Mouse (Mus musculus): Measurements from ENCODE around the gene Ttyh1. TPM values are rescaled to one million over a fixed set of nuclear protein-coding genes. Genes with fewer than 3 reads are reported as not detected.

Ttyh1 gene
- polyA plus RNA-seq, 1 experiment from 2014 or later, result 1.3 TPM

DNA sequence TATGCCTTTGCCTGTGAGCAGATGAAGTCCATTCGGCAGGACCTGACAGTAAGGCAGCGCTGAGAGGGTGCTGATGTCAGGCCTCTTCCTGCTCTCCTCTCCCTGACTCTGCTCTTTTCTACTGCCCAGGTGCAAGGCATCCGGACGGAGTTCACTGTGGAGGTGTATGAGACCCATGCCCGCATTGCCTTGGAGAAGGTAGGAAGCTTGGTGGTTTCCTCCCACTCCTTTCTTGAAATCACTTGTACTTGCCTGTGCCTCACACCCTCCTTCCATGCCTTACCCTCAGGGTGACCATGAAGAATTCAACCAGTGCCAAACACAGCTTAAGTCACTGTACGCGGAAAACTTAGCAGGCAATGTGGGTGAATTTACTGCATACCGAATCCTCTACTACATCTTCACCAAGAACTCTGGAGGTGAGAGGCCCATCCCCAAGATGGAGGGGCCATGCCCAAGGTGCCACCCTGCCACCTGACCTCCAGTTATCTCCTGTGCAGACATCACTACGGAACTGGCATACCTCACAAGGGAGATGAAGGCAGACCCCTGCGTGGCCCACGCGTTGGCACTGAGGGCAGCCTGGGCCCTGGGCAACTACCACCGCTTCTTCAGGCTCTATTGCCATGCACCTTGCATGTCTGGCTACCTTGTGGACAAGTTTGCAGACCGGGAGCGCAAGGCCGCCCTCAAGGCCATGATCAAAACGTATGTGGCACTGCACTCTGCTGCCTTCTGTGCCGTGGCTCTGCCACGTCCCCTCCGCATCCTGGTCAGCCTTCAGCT lies 25.8 kb downstream of the Ttyh1 start:
- peaks cover 8% of the 10 kb centered on the region for H3K4me1 ChIP-seq (ENCODE audit: control insufficient read depth, insufficient read depth, low read length)
- H3K4me3 ChIP-seq (ENCODE audit: low read length), result no peak overlapping the region
- H3K27me3 ChIP-seq (ENCODE audit: control insufficient read depth, insufficient read depth, low read length), result no peaks in the 10 kb centered on the region
- no peak overlapping the region for H3K9ac ChIP-seq (ENCODE audit: low read length)
- ATAC-seq (replicated peaks; ENCODE audit: extremely low read depth, insufficient read depth, low FRiP score), result no peak
- H3K9me3 ChIP-seq (replicated peaks; ENCODE audit: control insufficient read depth, low read length), result no peaks in the 10 kb centered on the region
- H3K36me3 ChIP-seq (ENCODE audit: control insufficient read depth, insufficient read depth), result peaks cover 74% of the 10 kb centered on the region
- 94% methylated on average over 20 of the region's 20 CpGs for WGBS
- H3K4me2 ChIP-seq (ENCODE audit: low read depth, low read length), result no peak overlapping the region
- H3K27ac ChIP-seq (ENCODE audit: low read length), result no peak overlapping the region

DNA sequence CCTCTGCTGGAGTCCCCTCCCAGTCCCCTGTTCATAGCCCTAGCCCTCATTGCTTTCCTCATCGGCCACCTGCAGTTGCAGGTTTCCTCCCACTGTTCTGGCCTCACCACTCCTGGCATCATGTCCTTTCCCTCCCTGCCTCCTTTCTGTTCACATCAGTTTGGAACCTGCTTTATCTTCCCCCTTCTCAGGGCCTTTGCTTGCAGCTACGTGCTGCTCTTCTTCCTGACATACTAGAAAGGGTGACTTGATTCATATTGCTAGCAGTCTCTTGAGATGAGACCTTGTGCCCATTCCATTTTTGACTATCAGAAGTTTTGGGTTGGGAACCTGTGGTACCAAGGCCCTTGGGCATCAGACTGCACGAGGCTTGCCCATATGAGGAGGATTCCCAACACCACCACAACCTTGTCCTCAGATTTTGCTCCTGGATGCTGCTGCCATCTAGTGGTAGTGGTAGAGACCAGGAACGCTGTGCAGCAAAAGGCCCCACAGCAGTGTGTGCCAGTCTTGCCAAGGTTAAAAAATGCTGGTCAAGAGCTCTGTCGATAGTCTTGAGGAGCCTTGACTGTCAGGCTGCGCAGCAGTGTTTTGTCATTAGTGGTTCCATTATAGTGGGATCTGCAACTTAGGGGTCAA lies 26.5 kb downstream of the Ttyh1 start:
- no peaks in the 10 kb centered on the region for H3K9me3 ChIP-seq (replicated peaks; ENCODE audit: control insufficient read depth, low read length)
- WGBS, result 68% methylated on average over 6 of the region's 6 CpGs

DNA sequence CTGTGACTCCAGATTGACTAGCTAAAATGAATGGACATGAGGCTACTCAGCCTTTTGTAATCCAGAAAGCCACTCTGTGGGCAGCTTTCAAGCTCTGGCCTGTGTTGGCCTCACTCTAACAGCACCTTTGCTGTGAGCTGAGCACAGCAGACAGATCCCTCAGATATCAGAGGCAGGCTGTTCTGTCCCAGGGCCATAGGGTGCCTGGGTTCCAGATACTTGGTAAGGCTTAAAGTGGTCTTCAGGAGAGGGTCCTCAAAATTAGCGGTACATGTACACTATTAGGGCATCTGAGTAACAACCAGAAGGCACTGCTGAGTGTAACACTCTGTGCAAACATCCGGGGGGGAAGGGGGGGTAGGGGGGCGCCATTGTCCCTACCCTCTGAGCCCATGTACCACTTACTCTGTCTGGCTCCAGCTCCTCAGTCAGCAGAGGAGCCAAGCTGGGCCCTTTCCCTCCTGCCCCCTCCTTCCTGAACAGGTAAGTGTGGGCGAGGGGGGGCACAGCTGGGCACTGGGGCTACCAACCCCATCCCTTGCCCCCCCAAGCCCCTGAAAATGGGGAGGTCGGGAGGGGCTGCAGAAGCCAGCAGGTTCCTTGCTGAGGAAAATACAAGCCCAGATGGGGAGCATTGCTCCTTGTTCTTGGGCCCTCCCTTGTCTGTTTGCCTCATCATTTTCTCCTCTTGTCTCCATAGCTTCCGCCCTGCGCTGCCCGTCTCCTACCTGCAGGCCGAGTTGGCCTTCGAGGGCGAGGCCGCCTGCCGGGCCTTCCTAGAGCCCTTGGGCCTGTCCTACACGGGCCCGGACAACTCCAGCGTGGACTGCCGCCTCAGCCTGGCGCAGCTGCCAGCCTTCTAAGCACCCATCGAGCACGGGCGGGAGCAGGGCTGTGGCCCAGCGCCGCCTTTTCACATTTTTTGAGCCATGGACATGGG lies 27.3 kb downstream of the Ttyh1 start:
- no peak overlapping the region for H3K9ac ChIP-seq (ENCODE audit: low read length)
- WGBS, result 92% methylated on average over 23 of the region's 23 CpGs
- H3K27ac ChIP-seq (ENCODE audit: low read length), result no peak overlapping the region
- no peak overlapping the region for H3K4me2 ChIP-seq (ENCODE audit: low read depth, low read length)
- H3K36me3 ChIP-seq (ENCODE audit: control insufficient read depth, insufficient read depth), result peaks cover 59% of the 10 kb centered on the region
- no peaks in the 10 kb centered on the region for H3K9me3 ChIP-seq (replicated peaks; ENCODE audit: control insufficient read depth, low read length)
- H3K4me1 ChIP-seq (ENCODE audit: control insufficient read depth, insufficient read depth, low read length), result peaks cover 24% of the 10 kb centered on the region
- ATAC-seq (replicated peaks; ENCODE audit: extremely low read depth, insufficient read depth, low FRiP score), result no peak
- H3K4me3 ChIP-seq (ENCODE audit: low read length), result no peak overlapping the region
- H3K27me3 ChIP-seq (ENCODE audit: control insufficient read depth, insufficient read depth, low read length), result peaks cover 3% of the 10 kb centered on the region

More for the DNA sequence above, 26.5 kb downstream of the Ttyh1 start:
- Histone ChIP-seq H3K4me1 (ENCODE audit: control insufficient read depth, insufficient read depth, low read length) (peaks cover 16% of the 10 kb centered on the region), H3K27ac (ENCODE audit: low read length) (no peak overlapping the region), H3K36me3 (ENCODE audit: control insufficient read depth, insufficient read depth) (peaks cover 67% of the 10 kb centered on the region), H3K9ac (ENCODE audit: low read length) (no peak overlapping the region), H3K4me3 (ENCODE audit: low read length) (no peak overlapping the region), H3K27me3 (ENCODE audit: control insufficient read depth, insufficient read depth, low read length) (no peaks in the 10 kb centered on the region; the same call in 1 of the 2 replicates), H3K4me2 (ENCODE audit: low read depth, low read length) (no peak overlapping the region)
- no peak for ATAC-seq (replicated peaks; ENCODE audit: extremely low read depth, insufficient read depth, low FRiP score)

DNA sequence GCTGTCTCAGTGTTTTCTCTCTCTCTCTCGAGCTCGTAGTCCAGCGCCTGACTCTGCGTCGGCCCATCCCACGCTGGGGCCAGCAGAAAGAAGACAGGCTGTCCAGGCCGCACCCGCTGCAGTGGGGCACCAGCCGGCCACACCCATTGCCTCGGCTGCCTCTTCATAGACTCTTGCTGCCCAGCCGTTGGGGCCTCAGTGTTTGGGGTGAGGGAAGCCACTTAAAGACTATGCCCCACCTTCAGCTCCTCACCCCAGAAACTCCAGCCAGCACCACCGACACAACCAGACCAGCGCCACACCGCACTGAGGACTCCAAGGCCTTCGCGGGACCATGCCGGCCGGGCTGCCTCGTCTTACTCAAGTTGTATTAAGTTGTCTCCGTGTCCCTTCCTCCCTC lies 28.2 kb downstream of the Ttyh1 start:
- H3K4me2 ChIP-seq (ENCODE audit: low read depth, low read length), result no peak overlapping the region
- peaks cover 24% of the 10 kb centered on the region for H3K4me1 ChIP-seq (ENCODE audit: control insufficient read depth, insufficient read depth, low read length)
- no peak for ATAC-seq (replicated peaks; ENCODE audit: extremely low read depth, insufficient read depth, low FRiP score)
- peaks cover 50% of the 10 kb centered on the region for H3K36me3 ChIP-seq (ENCODE audit: control insufficient read depth, insufficient read depth)
- no peak overlapping the region for H3K9ac ChIP-seq (ENCODE audit: low read length)
- no peaks in the 10 kb centered on the region for H3K9me3 ChIP-seq (replicated peaks; ENCODE audit: control insufficient read depth, low read length)
- H3K27me3 ChIP-seq (ENCODE audit: control insufficient read depth, insufficient read depth, low read length), result peaks cover 3% of the 10 kb centered on the region
- WGBS, result 86% methylated on average over 20 of the region's 20 CpGs
- H3K4me3 ChIP-seq (ENCODE audit: low read length), result no peak overlapping the region
- H3K27ac ChIP-seq (ENCODE audit: low read length), result no peak overlapping the region

DNA sequence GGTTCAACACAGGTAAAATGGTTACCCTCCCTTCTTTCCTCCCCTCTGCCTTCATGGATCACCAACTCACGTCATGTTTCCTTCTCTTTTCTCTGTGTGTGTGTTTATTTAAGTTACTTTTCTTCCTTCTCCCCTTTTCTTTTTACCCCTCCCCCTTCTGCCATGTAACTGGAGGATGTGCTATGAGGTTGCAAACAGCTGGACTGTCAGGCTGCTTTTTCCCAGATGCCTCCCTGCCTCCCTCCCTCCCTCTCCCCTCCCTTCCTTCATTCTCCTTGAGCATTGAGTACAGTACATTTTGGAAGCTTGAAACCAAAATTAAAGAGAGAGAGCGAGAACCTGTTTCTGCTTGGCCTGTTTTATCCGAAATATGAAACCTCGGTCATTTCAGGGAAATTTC lies 28.6 kb downstream of the Ttyh1 start:
- Histone ChIP-seq H3K9ac (ENCODE audit: low read length) (no peak overlapping the region), H3K4me1 (ENCODE audit: control insufficient read depth, insufficient read depth, low read length) (peaks cover 24% of the 10 kb centered on the region), H3K9me3 (replicated peaks; ENCODE audit: control insufficient read depth, low read length) (no peaks in the 10 kb centered on the region), H3K36me3 (ENCODE audit: control insufficient read depth, insufficient read depth) (peaks cover 46% of the 10 kb centered on the region), H3K27ac (ENCODE audit: low read length) (peak overlapping the region; percentile 96; the same call in 1 of the 2 replicates), H3K27me3 (ENCODE audit: control insufficient read depth, insufficient read depth, low read length) (peaks cover 3% of the 10 kb centered on the region), H3K4me3 (ENCODE audit: low read length) (no peak overlapping the region), H3K4me2 (ENCODE audit: low read depth, low read length) (no peak overlapping the region)
- WGBS, result 75% methylated on average over 4 of the region's 4 CpGs
- no peak for ATAC-seq (replicated peaks; ENCODE audit: extremely low read depth, insufficient read depth, low FRiP score)

DNA sequence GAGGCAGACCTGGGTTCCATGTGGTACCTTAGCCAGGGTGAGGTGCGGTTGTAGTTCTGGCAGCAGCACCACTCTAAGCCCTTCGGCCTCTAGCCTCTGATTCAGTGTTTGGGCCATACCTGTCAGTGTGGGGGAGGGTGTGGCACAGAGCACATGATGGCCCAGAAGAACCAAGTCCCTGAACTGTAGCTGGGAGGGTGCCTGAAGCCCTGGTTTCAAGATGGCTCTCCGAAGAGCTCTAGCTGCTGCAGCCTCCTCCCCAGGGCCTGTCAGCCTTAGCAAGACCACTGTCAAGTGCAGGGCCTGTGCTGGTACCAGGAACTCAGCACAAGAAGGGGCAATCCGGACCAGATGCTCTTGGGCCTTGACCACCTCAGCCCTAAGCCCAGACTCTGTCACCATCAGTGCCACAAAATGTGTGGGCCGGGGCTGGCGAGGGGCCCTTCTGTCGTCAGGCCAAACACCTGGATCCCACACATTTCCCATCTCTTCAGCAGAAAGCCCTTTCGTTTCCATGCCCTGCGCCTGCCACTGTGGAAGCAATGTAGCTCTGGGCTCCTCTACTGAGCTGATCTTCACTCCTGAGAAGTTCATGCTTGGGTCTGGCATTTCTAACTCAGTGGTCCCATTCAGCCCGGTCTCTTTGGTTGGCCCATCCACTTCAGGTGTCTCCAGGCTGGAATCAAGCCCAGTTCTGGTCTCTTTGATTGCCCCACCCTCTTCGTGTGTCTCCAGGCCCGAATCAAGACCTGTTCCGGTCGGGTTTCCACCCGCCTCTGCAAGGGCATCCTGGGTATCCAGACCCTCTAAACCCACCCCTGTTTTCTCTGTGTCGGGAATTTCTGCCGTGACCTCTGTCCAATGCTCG lies 29.4 kb downstream of the Ttyh1 start:
- Histone ChIP-seq H3K36me3 (ENCODE audit: control insufficient read depth, insufficient read depth) (peaks cover 38% of the 10 kb centered on the region), H3K9me3 (replicated peaks; ENCODE audit: control insufficient read depth, low read length) (no peaks in the 10 kb centered on the region), H3K4me2 (ENCODE audit: low read depth, low read length) (peak overlapping the region; percentile 83), H3K9ac (ENCODE audit: low read length) (peak overlapping the region; percentile 92), H3K27me3 (ENCODE audit: control insufficient read depth, insufficient read depth, low read length) (peaks cover 3% of the 10 kb centered on the region), H3K4me3 (ENCODE audit: low read length) (peak overlapping the region; percentile 85), H3K27ac (ENCODE audit: low read length) (peak overlapping the region; percentile 96), H3K4me1 (ENCODE audit: control insufficient read depth, insufficient read depth, low read length) (peaks cover 24% of the 10 kb centered on the region)
- peak; percentile 8; the same call in 1 of the 2 replicates for ATAC-seq (replicated peaks; ENCODE audit: extremely low read depth, insufficient read depth, low FRiP score)
- WGBS, result 26% methylated on average over 18 of the region's 18 CpGs

DNA sequence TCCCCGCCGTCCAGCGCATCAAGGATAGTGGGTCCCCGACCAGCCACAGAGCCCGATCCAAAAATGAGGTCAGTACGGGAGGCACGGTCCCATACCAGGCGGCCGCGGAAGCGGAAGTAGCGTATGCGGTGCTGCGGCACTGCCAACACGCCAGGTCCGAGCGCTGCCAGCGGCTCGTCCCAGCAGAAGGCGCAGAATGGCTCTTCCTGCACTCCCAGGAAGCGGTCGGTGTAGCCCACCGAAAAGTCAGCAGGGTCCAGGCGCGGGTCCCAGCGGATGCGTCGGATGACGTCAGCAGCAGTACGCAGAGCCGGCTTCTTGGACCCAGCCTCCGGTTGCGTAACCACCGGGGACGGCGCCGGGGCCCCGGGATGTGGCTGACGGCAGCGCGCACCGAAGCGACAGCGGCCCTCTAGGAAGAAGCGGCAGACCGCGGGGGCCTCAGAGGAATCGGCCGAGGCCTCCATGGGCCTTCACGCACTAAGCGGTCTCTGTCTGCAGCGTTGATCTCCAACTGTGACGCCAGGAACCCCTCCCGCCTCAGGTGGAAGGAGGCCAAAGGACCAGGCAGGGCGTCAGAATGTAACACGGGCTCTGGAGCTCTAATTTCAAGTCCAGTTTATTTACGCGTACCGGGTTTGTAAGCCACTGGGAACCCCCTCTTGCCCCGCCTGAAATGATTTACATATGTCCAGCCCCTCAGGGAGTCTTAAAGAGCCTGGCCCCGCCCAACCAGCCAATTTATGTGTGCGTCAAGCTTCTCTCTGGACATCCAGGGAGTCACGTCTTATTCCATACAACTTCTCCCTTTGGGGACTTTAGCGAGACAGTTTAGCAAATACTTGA lies 30.2 kb downstream of the Ttyh1 start:
- Histone ChIP-seq H3K27ac (ENCODE audit: low read length) (peak overlapping the region; percentile 96), H3K9ac (ENCODE audit: low read length) (peak overlapping the region; percentile 92), H3K27me3 (ENCODE audit: control insufficient read depth, insufficient read depth, low read length) (peaks cover 3% of the 10 kb centered on the region), H3K4me1 (ENCODE audit: control insufficient read depth, insufficient read depth, low read length) (peaks cover 24% of the 10 kb centered on the region), H3K9me3 (replicated peaks; ENCODE audit: control insufficient read depth, low read length) (no peaks in the 10 kb centered on the region), H3K4me2 (ENCODE audit: low read depth, low read length) (peak overlapping the region; percentile 83), H3K4me3 (ENCODE audit: low read length) (peak overlapping the region; percentile 85), H3K36me3 (ENCODE audit: control insufficient read depth, insufficient read depth) (peaks cover 30% of the 10 kb centered on the region)
- WGBS, result under 1% methylated on average over 64 of the region's 64 CpGs
- ATAC-seq (replicated peaks; ENCODE audit: extremely low read depth, insufficient read depth, low FRiP score), result peak; percentile 73

Measured in heart, embryonic 16.5 days (tissue).